ENCODE assay signal across 8 mouse cellular contexts in genomic region chr11:59633037-59633436, GRCm38 (mm10). TPM values are rescaled to one million over a fixed set of nuclear protein-coding genes. Genes with fewer than 3 reads are reported as not detected.
DNase-seq lines count a peak whose midpoint lies in the region; ATAC-seq and TF ChIP-seq lines count a peak whose summit lies in the region.
"Had no signal": no experiment of that assay in that cellular context is flagged by ENCODE, and none has a peak within 500 bp of the region (broad histone marks: within the 10 kb centered on the region; RNA-seq: fewer than 3 reads in every experiment).

No protein-coding gene starts in this region.

- no peak overlapping the region for H3K4me3 ChIP-seq in cortical plate, adult 2 months (ENCODE audit: insufficient read depth, low read length)
- H3K4me3 ChIP-seq in liver, postnatal 0 days (ENCODE audit: low read depth, low read length) = no peak overlapping the region
- H3K4me3 ChIP-seq: heart, embryonic 15.5 days had no signal

- no peak for TF ChIP-seq EP300 in liver, postnatal 0 days (IDR thresholded peaks at IDR 0.05; ENCODE audit: low read depth)

- H3K36me3 ChIP-seq in liver, postnatal 0 days (replicated peaks; ENCODE audit: insufficient read depth, low read length) = no peaks in the 10 kb centered on the region
- H3K36me3 ChIP-seq: heart, embryonic 15.5 days had no signal

- no peak overlapping the region for H3K9ac ChIP-seq in liver, postnatal 0 days (replicated peaks)
- H3K9ac ChIP-seq: heart, embryonic 15.5 days had no signal

- no peaks in the 10 kb centered on the region for H3K9me3 ChIP-seq in liver, postnatal 0 days (ENCODE audit: low read length)
- H3K9me3 ChIP-seq: heart, embryonic 15.5 days had no signal

- ATAC-seq in hematopoietic stem cell, adult 5-6 weeks (replicated peaks in 1 of 2; ENCODE audit: insufficient read depth in 1 of 2, low FRiP score in 2 of 2, low TSS enrichment in 1 of 2, low read depth in 1 of 2, poor library complexity in 2 of 2, severe bottlenecking in 2 of 2) = peak; percentile 39 to 75; a peak in 2 of 4 replicates
- no peak for ATAC-seq in liver, postnatal 0 days

- peak; percentile 78 for TF ChIP-seq CTCF in cortical plate, adult 2 months (IDR thresholded peaks at IDR 0.05; ENCODE audit: extremely low read depth, insufficient read depth, low read length)
- peak; percentile 89 for TF ChIP-seq CTCF in liver, postnatal 0 days (IDR thresholded peaks at IDR 0.05; ENCODE audit: low read depth)

- H3K4me2 ChIP-seq in liver, postnatal 0 days (ENCODE audit: low read depth, low read length) = no peak overlapping the region
- H3K4me2 ChIP-seq: heart, embryonic 15.5 days had no signal

- no peaks in the 10 kb centered on the region for H3K4me1 ChIP-seq in cortical plate, adult 2 months (ENCODE audit: control insufficient read depth, insufficient read depth, low read length)
- H3K4me1 ChIP-seq in liver, postnatal 0 days (ENCODE audit: insufficient read depth) = peaks cover 5% of the 10 kb centered on the region

- 17% methylated on average over 5 of the region's 5 CpGs for WGBS in liver, postnatal 0 days (ENCODE audit: insufficient replicate concordance)

- peak; percentile 29 for DNase-seq in right cerebral cortex, adult 18-20 months
- no peak for DNase-seq in right cerebral cortex, postnatal 25 days
- peak; percentile 59 to 89 for DNase-seq in adrenal gland, adult (ENCODE audit: inconsistent age in 2 of 2, low spot score in 1 of 2)
- peak; percentile 78 for DNase-seq in liver, postnatal 0 days
- DNase-seq in right cerebral cortex, postnatal 14 days = peak; percentile 38

- no peak for TF ChIP-seq POLR2A in cortical plate, adult 2 months (IDR thresholded peaks at IDR 0.05; ENCODE audit: extremely low read depth, insufficient read depth, low read length)

- no peak overlapping the region for H3K27ac ChIP-seq in cortical plate, adult 2 months (ENCODE audit: insufficient read depth, low read length)
- no peak overlapping the region for H3K27ac ChIP-seq in liver, postnatal 0 days (ENCODE audit: low read depth)
- H3K27ac ChIP-seq: heart, embryonic 15.5 days had no signal

- no peaks in the 10 kb centered on the region for H3K27me3 ChIP-seq in liver, postnatal 0 days (ENCODE audit: insufficient read depth, low read length)
- H3K27me3 ChIP-seq: heart, embryonic 15.5 days had no signal

RNA-seq across cellular contexts. Expression of gene Mprip, which starts 28.1 kb away (rescaled TPM):
- 126 and 128 TPM in 2 replicates for polyA plus RNA-seq in cortical plate, adult 2 months (2012; rRNA removed)
- 128 and 142 TPM in 2 replicates for total RNA-seq in hematopoietic stem cell, adult 5-6 weeks (2017)
- polyA plus RNA-seq in liver, postnatal 0 days (2015; fragmentation: Nextera tagmentation; extraction: Ambion mirVana) = 14.2 and 14.3 TPM in 2 replicates

RNA-seq across cellular contexts. Expression of gene Olfr223, which starts 39.9 kb away (rescaled TPM):
- not detected in 2 replicates for polyA plus RNA-seq in cortical plate, adult 2 months (2012; rRNA removed)
- not detected in 2 replicates for total RNA-seq in hematopoietic stem cell, adult 5-6 weeks (2017)
- polyA plus RNA-seq in liver, postnatal 0 days (2015; fragmentation: Nextera tagmentation; extraction: Ambion mirVana) = not detected in 2 replicates
- polyA plus RNA-seq: heart, embryonic 15.5 days had no signal

RNA-seq across cellular contexts. Expression of gene Olfr222, which starts 57.0 kb away (rescaled TPM):
- not detected in 2 replicates for polyA plus RNA-seq in cortical plate, adult 2 months (2012; rRNA removed)
- total RNA-seq in hematopoietic stem cell, adult 5-6 weeks (2017) = not detected in 2 replicates
- polyA plus RNA-seq in liver, postnatal 0 days (2015; fragmentation: Nextera tagmentation; extraction: Ambion mirVana) = not detected in 2 replicates
- polyA plus RNA-seq: heart, embryonic 15.5 days had no signal
